Mouse (Mus musculus): ENCODE measurements around the gene Ap5m1. TPM values are rescaled to one million over a fixed set of nuclear protein-coding genes. Genes with fewer than 3 reads are reported as not detected.

Ap5m1 gene
- 17.2 TPM for polyA plus RNA-seq (2021)

GRCm38 (mm10) chr14:49065529-49066273, at the start of gene Ap5m1:
TSS of gene Ap5m1 (plus strand) at chr14:49066097.
- no peak for DNase-seq (ENCODE audit: low read depth, low spot score)
- no peak for TF ChIP-seq CTCF (IDR thresholded peaks at IDR 0.05)
- ChIA-PET POLR2A (interaction anchor here (0.7 to 1.0 kb wide), 3 partner anchors 12 to 20 kb away, joined by 3 read pairs; no protein-coding TSS in a partner anchor), CTCF (no interaction called here)
- ATAC-seq = peak; percentile 45
- H3K27me3 ChIP-seq = no peaks in the 10 kb centered on the region
- in situ Hi-C loops (cut with MboI; ENCODE audit: low pct_unique_long_range_greater_than_20kb) = no loop called here

- in situ Hi-C loops (cut with MboI; ENCODE audit: low pct_unique_long_range_greater_than_20kb) = loop anchor here (25.0 kb wide), 1 partner anchor 1282 kb away; no protein-coding TSS in a partner anchor
- DNase-seq (ENCODE audit: low read depth, low spot score) = no peak
- no peak for ATAC-seq
- no peak for TF ChIP-seq CTCF (IDR thresholded peaks at IDR 0.05)
- ChIA-PET CTCF (interaction anchor here (1.7 to 3.2 kb wide), 2 partner anchors 8 to 22 kb away, joined by 4 to 9 read pairs; no protein-coding TSS in a partner anchor), POLR2A (no interaction called here)
- no peaks in the 10 kb centered on the region for H3K27me3 ChIP-seq
Measured at GRCm38 (mm10) chr14:49019765-49020164, 46.1 kb upstream of the Ap5m1 start.

GRCm38 (mm10) chr14:49027040-49027778, 38.7 kb upstream of the Ap5m1 start:
- in situ Hi-C loops (cut with MboI; ENCODE audit: low pct_unique_long_range_greater_than_20kb) = no loop called here
- no peaks in the 10 kb centered on the region for H3K27me3 ChIP-seq
- ATAC-seq = no peak
- DNase-seq (ENCODE audit: low read depth, low spot score) = no peak
- TF ChIP-seq CTCF (IDR thresholded peaks at IDR 0.05) = no peak
- CTCF ChIA-PET = interaction anchor here (1.0 to 2.1 kb wide), 4 partner anchors 9 to 29 kb away, joined by 3 to 9 read pairs (median 6); no protein-coding TSS in a partner anchor
- POLR2A ChIA-PET = no interaction called here

- ChIA-PET POLR2A (no interaction called here), CTCF (interaction anchor here (1.0 to 2.1 kb wide), 4 partner anchors 9 to 30 kb away, joined by 3 to 9 read pairs (median 6); no protein-coding TSS in a partner anchor)
- in situ Hi-C loops (cut with MboI; ENCODE audit: low pct_unique_long_range_greater_than_20kb) = no loop called here
- DNase-seq (ENCODE audit: low read depth, low spot score) (no peak), ATAC-seq (no peak)
- TF ChIP-seq CTCF (IDR thresholded peaks at IDR 0.05) = peak; percentile 44
- H3K27me3 ChIP-seq = no peaks in the 10 kb centered on the region
Measured at GRCm38 (mm10) chr14:49027779-49028368, 38.0 kb upstream of the Ap5m1 start.

- no peak for TF ChIP-seq CTCF (IDR thresholded peaks at IDR 0.05)
- no peak for ATAC-seq
- no peaks in the 10 kb centered on the region for H3K27me3 ChIP-seq
- ChIA-PET POLR2A (no interaction called here), CTCF (interaction anchor here (1.3 kb wide), 1 partner anchor 22 kb away, joined by 4 read pairs; no protein-coding TSS in a partner anchor)
- DNase-seq (ENCODE audit: low read depth, low spot score) = no peak
- in situ Hi-C loops (cut with MboI; ENCODE audit: low pct_unique_long_range_greater_than_20kb) = no loop called here
Measured at GRCm38 (mm10) chr14:49028991-49029390, 36.9 kb upstream of the Ap5m1 start.

- ChIA-PET POLR2A (no interaction called here), CTCF (interaction anchor here (1.4 kb wide), 2 partner anchors 10 to 45 kb away, joined by 3 read pairs; no protein-coding TSS in a partner anchor)
- in situ Hi-C loops (cut with MboI; ENCODE audit: low pct_unique_long_range_greater_than_20kb) = no loop called here
- no peaks in the 10 kb centered on the region for H3K27me3 ChIP-seq
- no peak for TF ChIP-seq CTCF (IDR thresholded peaks at IDR 0.05)
- DNase-seq (ENCODE audit: low read depth, low spot score) (no peak), ATAC-seq (no peak)
Measured at GRCm38 (mm10) chr14:49045610-49046009, 20.3 kb upstream of the Ap5m1 start.

GRCm38 (mm10) chr14:49049492-49049891, 16.4 kb upstream of the Ap5m1 start:
- TF ChIP-seq CTCF (IDR thresholded peaks at IDR 0.05) = no peak
- no peak for ATAC-seq
- ChIA-PET POLR2A (interaction anchor here (1.0 kb wide), 1 partner anchor 11 kb away, joined by 3 read pairs; no protein-coding TSS in a partner anchor), CTCF (interaction anchor here (1.0 to 1.4 kb wide), 3 partner anchors 11 to 15 kb away, joined by 3 to 5 read pairs (median 4); no protein-coding TSS in a partner anchor)
- no peaks in the 10 kb centered on the region for H3K27me3 ChIP-seq
- in situ Hi-C loops (cut with MboI; ENCODE audit: low pct_unique_long_range_greater_than_20kb) = no loop called here
- no peak for DNase-seq (ENCODE audit: low read depth, low spot score)

GRCm38 (mm10) chr14:49063838-49064237, 2.1 kb upstream of the Ap5m1 start:
- DNase-seq (ENCODE audit: low read depth, low spot score) (no peak), ATAC-seq (no peak)
- H3K27me3 ChIP-seq = no peaks in the 10 kb centered on the region
- ChIA-PET CTCF (interaction anchor here (1.2 kb wide), 1 partner anchor 23 kb away, joined by 3 read pairs; no protein-coding TSS in a partner anchor), POLR2A (interaction anchor here (0.7 kb wide), 1 partner anchor 306 kb away, joined by 3 read pairs; no protein-coding TSS in a partner anchor)
- no peak for TF ChIP-seq CTCF (IDR thresholded peaks at IDR 0.05)
- in situ Hi-C loops (cut with MboI; ENCODE audit: low pct_unique_long_range_greater_than_20kb) = no loop called here

- TF ChIP-seq CTCF (IDR thresholded peaks at IDR 0.05) = no peak
- CTCF ChIA-PET = no interaction called here
- POLR2A ChIA-PET = interaction anchor here (0.7 to 1.0 kb wide), 3 partner anchors 12 to 20 kb away, joined by 3 read pairs; no protein-coding TSS in a partner anchor
- no peaks in the 10 kb centered on the region for H3K27me3 ChIP-seq
- DNase-seq (ENCODE audit: low read depth, low spot score) = peak; percentile 80
- in situ Hi-C loops (cut with MboI; ENCODE audit: low pct_unique_long_range_greater_than_20kb) = no loop called here
- ATAC-seq = peak; percentile 93
Measured at GRCm38 (mm10) chr14:49066274-49066823, 452 bp downstream of the Ap5m1 start, which contains the start of gene Exoc5. TSS of gene Exoc5 (minus strand) at chr14:49066653.

- no peaks in the 10 kb centered on the region for H3K27me3 ChIP-seq
- CTCF ChIA-PET = no interaction called here
- POLR2A ChIA-PET = interaction anchor here (0.7 kb wide), 1 partner anchor 1083 kb away, joined by 3 read pairs; no protein-coding TSS in a partner anchor
- DNase-seq (ENCODE audit: low read depth, low spot score) (no peak), ATAC-seq (no peak)
- no peak for TF ChIP-seq CTCF (IDR thresholded peaks at IDR 0.05)
- in situ Hi-C loops (cut with MboI; ENCODE audit: low pct_unique_long_range_greater_than_20kb) = no loop called here
Measured at GRCm38 (mm10) chr14:49072837-49073236, 6.9 kb downstream of the Ap5m1 start.
